ENCODE assay signal across 8 mouse cellular contexts in the genomic region with DNA sequence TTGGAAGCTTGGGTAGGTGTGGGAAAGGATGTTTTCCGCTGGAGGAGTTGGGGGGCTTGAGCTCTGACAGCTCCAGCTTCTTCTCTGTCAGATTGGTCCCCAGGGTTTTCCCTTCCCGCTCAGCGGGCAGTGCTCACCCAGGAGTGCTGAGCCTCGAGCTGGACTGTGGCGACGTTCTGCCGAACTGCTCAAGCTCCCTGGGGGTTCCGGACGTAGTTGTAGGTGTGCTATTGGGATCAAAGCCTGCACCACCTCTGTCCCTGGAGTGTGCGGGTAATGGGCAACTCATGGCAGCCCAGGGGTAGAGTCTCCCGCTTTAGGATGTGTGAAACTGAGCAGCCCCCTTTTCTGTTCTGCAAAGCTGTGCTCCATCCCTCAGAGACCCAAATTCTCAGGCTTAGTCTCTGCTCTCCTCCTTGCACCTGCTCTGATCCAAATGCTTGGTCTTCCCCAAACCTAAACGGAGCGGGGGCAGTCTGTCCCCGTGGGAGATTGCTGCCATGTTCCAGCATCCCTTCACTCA. TPM values are rescaled to one million over a fixed set of nuclear protein-coding genes. Genes with fewer than 3 reads are reported as not detected.
A peak's percentile ranks its signal among the peaks of the same experiment; 100 is the strongest.
DNase-seq lines count a peak whose midpoint lies in the region; ATAC-seq lines count a peak whose summit lies in the region.
"Had no signal": no experiment of that assay in that cellular context is flagged by ENCODE, and none has a peak within 500 bp of the region (broad histone marks: within the 10 kb centered on the region; RNA-seq: fewer than 3 reads in every experiment).

No protein-coding gene starts in this region.

- H3K36me3 ChIP-seq in lung, embryonic 16.5 days (ENCODE audit: control insufficient read depth, insufficient read depth, low read length): 0 out of 2 replicates have a peak, but pooled peaks cover 2% of the 10 kb centered on the region
- no peaks in the 10 kb centered on the region for H3K36me3 ChIP-seq in forebrain, embryonic 15.5 days
- H3K36me3 ChIP-seq in limb, embryonic 12.5 days: no peaks in the 10 kb centered on the region

- H3K27me3 ChIP-seq in lung, embryonic 16.5 days (ENCODE audit: control insufficient read depth, insufficient read depth, low read depth, low read length): peaks cover 35% of the 10 kb centered on the region
- peaks cover 15% of the 10 kb centered on the region for H3K27me3 ChIP-seq in forebrain, embryonic 15.5 days
- peaks cover 70% of the 10 kb centered on the region for H3K27me3 ChIP-seq in limb, embryonic 12.5 days

- DNase-seq in lung, adult 18-20 months: no peak
- DNase-seq in right cerebral cortex, postnatal 4 days: peak; percentile 12
- DNase-seq in adrenal gland, postnatal 10 days: no peak
- DNase-seq in urinary bladder, adult 18-20 months (ENCODE audit: low spot score in 2 of 2): no peak

- 1% methylated on average over 14 of the region's 14 CpGs for WGBS in lung, embryonic 16.5 days
- 2% methylated on average over 14 of the region's 14 CpGs for WGBS in forebrain, embryonic 15.5 days
- WGBS in limb, embryonic 12.5 days: under 1% methylated on average over 14 of the region's 14 CpGs

- H3K9ac ChIP-seq in lung, embryonic 16.5 days (ENCODE audit: low read length): peak overlapping the region; percentile 60
- H3K9ac ChIP-seq in forebrain, embryonic 15.5 days (replicated peaks): peak overlapping the region; percentile 41; the same call in 1 of the 2 replicates
- peak overlapping the region; percentile 52 for H3K9ac ChIP-seq in limb, embryonic 12.5 days (replicated peaks)

- no peak overlapping the region for H3K27ac ChIP-seq in lung, embryonic 16.5 days (ENCODE audit: low read length)
- H3K27ac ChIP-seq in forebrain, embryonic 15.5 days (replicated peaks): no peak overlapping the region
- H3K27ac ChIP-seq in limb, embryonic 12.5 days: no peak overlapping the region
- H3K27ac ChIP-seq: macrophage had no signal

- no peaks in the 10 kb centered on the region for H3K9me3 ChIP-seq in lung, embryonic 16.5 days (ENCODE audit: control insufficient read depth, low read length)
- no peaks in the 10 kb centered on the region for H3K9me3 ChIP-seq in forebrain, embryonic 15.5 days
- no peaks in the 10 kb centered on the region for H3K9me3 ChIP-seq in limb, embryonic 12.5 days

- ATAC-seq in lung, embryonic 16.5 days (ENCODE audit: low read depth): peak; percentile 29
- ATAC-seq in forebrain, embryonic 15.5 days (replicated peaks): peak; percentile 36
- ATAC-seq in limb, embryonic 12.5 days (ENCODE audit: insufficient number of reproducible peaks, insufficient read depth, low FRiP score, low TSS enrichment, low read depth): no peak; the same call in 1 of the 2 replicates

- peak overlapping the region; percentile 68 for H3K4me3 ChIP-seq in lung, embryonic 16.5 days (ENCODE audit: low read length)
- peak overlapping the region; percentile 51 for H3K4me3 ChIP-seq in forebrain, embryonic 15.5 days
- H3K4me3 ChIP-seq in limb, embryonic 12.5 days (replicated peaks): peak overlapping the region; percentile 56

- H3K4me1 ChIP-seq in lung, embryonic 16.5 days (replicated peaks; ENCODE audit: control insufficient read depth, insufficient read depth, low read length): peaks cover 12% of the 10 kb centered on the region
- H3K4me1 ChIP-seq in forebrain, embryonic 15.5 days: peaks cover 32% of the 10 kb centered on the region
- H3K4me1 ChIP-seq in limb, embryonic 12.5 days (replicated peaks): peaks cover 15% of the 10 kb centered on the region

- peak overlapping the region; percentile 81 for H3K4me2 ChIP-seq in lung, embryonic 16.5 days (ENCODE audit: low read depth, low read length)
- H3K4me2 ChIP-seq in forebrain, embryonic 15.5 days (replicated peaks): peak overlapping the region; percentile 96
- peak overlapping the region; percentile 97 for H3K4me2 ChIP-seq in limb, embryonic 12.5 days

RNA-seq across cellular contexts. Expression of a gene that starts 1.0 kb away (rescaled TPM):
- 3.1 and 4.3 TPM in 2 replicates for polyA plus RNA-seq in lung, embryonic 16.5 days (2015; fragmentation: Nextera tagmentation; extraction: Ambion mirVana)
- polyA plus RNA-seq in forebrain, embryonic 15.5 days (2015; fragmentation: Nextera tagmentation; extraction: Ambion mirVana): 1.2 and 1.3 TPM in 2 replicates
- 0.19 and 0.22 TPM in 2 replicates for polyA plus RNA-seq in limb, embryonic 12.5 days (2016; fragmentation: Nextera tagmentation; extraction: Ambion mirVana)
- under 1 TPM; 0.45 to 0.87 TPM for total RNA-seq in adrenal gland, postnatal 10 days (2021)
- polyA plus RNA-seq: macrophage had no signal
